In the genomic region with DNA sequence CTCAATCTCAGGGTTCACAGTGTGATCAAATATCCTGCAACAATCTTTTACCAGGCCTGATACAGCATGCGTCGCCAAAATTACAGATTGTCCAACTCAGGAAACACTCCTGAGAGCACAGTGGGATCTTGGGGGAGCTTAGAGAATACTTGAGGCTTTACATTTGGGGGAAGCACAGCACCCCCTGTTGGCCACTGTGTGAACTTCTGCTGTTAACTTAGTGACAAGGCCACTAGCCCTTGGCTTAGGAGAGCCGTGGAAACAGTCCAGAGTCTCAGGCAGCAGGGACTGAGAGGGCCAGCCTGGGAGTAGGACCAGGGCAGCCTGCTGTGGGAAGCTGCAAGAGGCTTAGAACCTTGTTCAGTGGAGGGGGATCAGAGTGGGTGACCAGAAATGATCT, we compare ENCODE assay signal across 8 mouse cellular contexts. TPM values are rescaled to one million over a fixed set of nuclear protein-coding genes. Genes with fewer than 3 reads are reported as not detected.
A peak's percentile ranks its signal among the peaks of the same experiment; 100 is the strongest.
DNase-seq lines count a peak whose midpoint lies in the region; ATAC-seq lines count a peak whose summit lies in the region.
"Had no signal": no experiment of that assay in that cellular context is flagged by ENCODE, and none has a peak within 500 bp of the region (broad histone marks: within the 10 kb centered on the region; RNA-seq: fewer than 3 reads in every experiment).

No protein-coding gene starts in this region.

- H3K4me1 ChIP-seq in embryonic facial prominence, embryonic 10.5 days = peaks cover 16% of the 10 kb centered on the region

- 65% methylated on average over 3 of the region's 3 CpGs for WGBS in embryonic facial prominence, embryonic 10.5 days

- no peaks in the 10 kb centered on the region for H3K36me3 ChIP-seq in embryonic facial prominence, embryonic 10.5 days (replicated peaks)

- H3K27me3 ChIP-seq in embryonic facial prominence, embryonic 10.5 days (replicated peaks; ENCODE audit: low read depth, poor library complexity, severe bottlenecking) = no peaks in the 10 kb centered on the region

- H3K27ac ChIP-seq in embryonic facial prominence, embryonic 10.5 days (replicated peaks) = no peak overlapping the region

- 0 out of 2 replicates have a peak, but pooled peaks have one; percentile 32 for ATAC-seq in neutrophil, adult 5-6 weeks (ENCODE audit: extremely low read depth, insufficient number of reproducible peaks, low FRiP score, poor library complexity, severe bottlenecking)
- ATAC-seq in frontal cortex, adult (ENCODE audit: low TSS enrichment) = no peak

- peaks cover 14% of the 10 kb centered on the region; the same call in 1 of the 2 replicates for H3K9me3 ChIP-seq in embryonic facial prominence, embryonic 10.5 days

- DNase-seq in layer of hippocampus, adult 11-12 months (ENCODE audit: low spot score) = peak; percentile 15
- no peak for DNase-seq in layer of hippocampus, adult 9-11 months
- peak; percentile 75 for DNase-seq in R1 (ENCODE audit: low read depth, low spot score)
- DNase-seq in embryonic facial prominence, embryonic 10.5 days (ENCODE audit: low spot score) = peak; percentile 27
- no peak for DNase-seq in adrenal gland, postnatal 4 days (ENCODE audit: low spot score in 2 of 2)

- no peak overlapping the region for H3K4me3 ChIP-seq in embryonic facial prominence, embryonic 10.5 days

RNA-seq across cellular contexts. Expression of a gene that starts 3.6 kb away (rescaled TPM):
- polyA plus RNA-seq in embryonic facial prominence, embryonic 10.5 days (2016; fragmentation: Nextera tagmentation; extraction: Ambion mirVana) = 0.14 and 0.49 TPM in 2 replicates
- total RNA-seq in neutrophil, adult 5-6 weeks (2017) = 10.2 and 20.1 TPM in 2 replicates
- 1 to 10 TPM; 2.3 to 4.1 TPM for total RNA-seq in adrenal gland, postnatal 4 days (2021)

RNA-seq across cellular contexts. Expression of a gene that starts 20.6 kb away (rescaled TPM):
- polyA plus RNA-seq in embryonic facial prominence, embryonic 10.5 days (2016; fragmentation: Nextera tagmentation; extraction: Ambion mirVana) = not detected in 2 replicates
- total RNA-seq in neutrophil, adult 5-6 weeks (2017) = 0.47 TPM in 1 of 2 replicates, not detected in the other
- not detected for total RNA-seq in adrenal gland, postnatal 4 days (2021)
- polyA plus RNA-seq: gonadal fat pad, adult 2 months had no signal

RNA-seq across cellular contexts. Expression of a gene that starts 31.2 kb away (rescaled TPM):
- not detected in 2 replicates for polyA plus RNA-seq in embryonic facial prominence, embryonic 10.5 days (2016; fragmentation: Nextera tagmentation; extraction: Ambion mirVana)
- total RNA-seq in neutrophil, adult 5-6 weeks (2017) = not detected in 2 replicates
- total RNA-seq in adrenal gland, postnatal 4 days (2021) = not detected
- polyA plus RNA-seq: gonadal fat pad, adult 2 months had no signal

RNA-seq across cellular contexts. Expression of a gene that starts 38.5 kb away (rescaled TPM):
- polyA plus RNA-seq in embryonic facial prominence, embryonic 10.5 days (2016; fragmentation: Nextera tagmentation; extraction: Ambion mirVana) = 0.06 TPM in 1 of 2 replicates, not detected in the other
- total RNA-seq in neutrophil, adult 5-6 weeks (2017) = 72.6 and 77.3 TPM in 2 replicates
- total RNA-seq in adrenal gland, postnatal 4 days (2021) = under 1 TPM; 0.11 to 0.25 TPM

RNA-seq across cellular contexts. Expression of a gene that starts 45.3 kb away (rescaled TPM):
- not detected in 2 replicates for polyA plus RNA-seq in embryonic facial prominence, embryonic 10.5 days (2016; fragmentation: Nextera tagmentation; extraction: Ambion mirVana)
- not detected in 2 replicates for total RNA-seq in neutrophil, adult 5-6 weeks (2017)
- total RNA-seq in adrenal gland, postnatal 4 days (2021) = under 1 TPM in 1 of 2 experiments, not detected in 1; 0.20 TPM
- polyA plus RNA-seq: gonadal fat pad, adult 2 months had no signal

Comparison
In these comparisons a context has a peak if more than half of its experiments do, and no peak if none do; other contexts are left out.
1. DNase-seq: peak in layer of hippocampus, adult 11-12 months (single experiment), R1 (single experiment) and embryonic facial prominence, embryonic 10.5 days (single experiment); none in layer of hippocampus, adult 9-11 months (single experiment) and adrenal gland, postnatal 4 days (0 of 2).